Mouse (Mus musculus): ENCODE results near the gene Defb29. TPM values are rescaled to one million over a fixed set of nuclear protein-coding genes. Genes with fewer than 3 reads are reported as not detected.

Defb29 gene
- polyA plus RNA-seq, 1 experiment from 2014 or later, result not detected

DNA sequence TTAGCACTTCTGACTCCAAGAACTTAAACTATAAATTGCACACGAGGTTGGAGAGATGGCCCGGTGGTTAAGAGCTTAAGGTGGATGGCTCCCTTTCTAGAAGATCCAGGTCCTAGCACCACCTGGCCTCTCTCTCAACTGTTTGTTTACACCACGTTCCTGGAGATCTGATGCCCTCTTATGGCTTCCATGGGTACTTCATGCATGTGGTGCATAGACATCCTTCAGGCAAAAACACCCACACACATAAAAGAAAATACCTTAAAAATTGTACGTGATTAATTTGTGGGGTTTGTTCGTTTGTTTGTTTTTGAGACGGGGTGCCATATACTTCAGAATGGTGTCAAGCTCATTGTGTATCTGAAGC lies 39.1 kb downstream of the Defb29 start:
- no peak overlapping the region for H3K27ac ChIP-seq (replicated peaks in 1 of 2; ENCODE audit: control insufficient read depth in 1 of 2, insufficient read depth in 1 of 2, low read depth in 2 of 2, low read length in 2 of 2)
- no peak overlapping the region for H3K4me3 ChIP-seq (ENCODE audit: control insufficient read depth in 1 of 2, insufficient read depth in 1 of 2, low read depth in 1 of 2, low read length in 2 of 2)
- 76% methylated on average over 6 of the region's 6 CpGs for WGBS
- H3K4me2 ChIP-seq (ENCODE audit: low read length), result no peak overlapping the region
- H3K4me1 ChIP-seq (ENCODE audit: control insufficient read depth in 2 of 2, insufficient read depth in 2 of 2, low read length in 2 of 2), result peaks cover 3% of the 10 kb centered on the region in 2 experiments; a peak in 2 of 4 replicates
- H3K36me3 ChIP-seq (ENCODE audit: control insufficient read depth, insufficient read depth, low read length), result no peaks in the 10 kb centered on the region
- no peaks in the 10 kb centered on the region for H3K27me3 ChIP-seq (ENCODE audit: control insufficient read depth, insufficient read depth, low read length)
- H3K9me3 ChIP-seq (ENCODE audit: control insufficient read depth, low read length), result no peaks in the 10 kb centered on the region
- no peak overlapping the region for H3K9ac ChIP-seq (ENCODE audit: low read length)
- ATAC-seq (ENCODE audit: insufficient number of reproducible peaks, insufficient read depth, low FRiP score, low read depth), result no peak

DNA sequence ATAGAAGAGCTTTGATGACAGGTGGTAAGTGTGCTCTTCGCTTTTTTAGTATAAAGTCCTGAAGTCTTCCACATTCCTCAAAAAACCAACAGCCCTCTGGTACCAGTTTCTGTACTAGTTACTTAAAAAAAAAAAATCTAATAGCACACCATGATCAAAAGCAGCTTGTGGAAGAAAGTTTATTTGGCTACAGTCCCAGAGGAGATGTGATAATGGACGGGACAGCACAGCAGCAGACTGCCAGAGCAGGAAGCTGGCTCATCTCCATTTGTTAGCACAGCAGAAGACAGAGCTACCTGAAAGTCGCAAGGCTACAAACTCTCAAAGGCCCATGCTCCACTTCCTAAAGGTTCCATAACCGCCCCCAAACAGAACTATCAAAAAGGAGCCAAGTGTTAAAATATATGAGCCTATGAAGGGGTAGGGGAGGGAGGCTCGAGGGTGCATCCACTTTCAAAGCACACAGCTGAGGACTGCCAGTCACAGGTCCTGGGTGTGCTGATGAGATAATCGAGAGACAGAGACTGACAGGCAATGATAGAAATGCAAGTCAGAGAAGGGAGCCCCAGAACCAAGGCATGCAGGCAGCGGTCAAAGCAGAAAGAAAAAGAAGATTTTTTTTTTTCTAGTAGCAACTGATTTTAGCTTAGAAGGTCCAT lies 39.6 kb downstream of the Defb29 start:
- Histone ChIP-seq H3K27me3 (ENCODE audit: control insufficient read depth, insufficient read depth, low read length) (no peaks in the 10 kb centered on the region), H3K27ac (replicated peaks in 1 of 2; ENCODE audit: control insufficient read depth in 1 of 2, insufficient read depth in 1 of 2, low read depth in 2 of 2, low read length in 2 of 2) (no peak overlapping the region), H3K9me3 (ENCODE audit: control insufficient read depth, low read length) (no peaks in the 10 kb centered on the region), H3K4me3 (ENCODE audit: control insufficient read depth in 1 of 2, insufficient read depth in 1 of 2, low read depth in 1 of 2, low read length in 2 of 2) (no peak overlapping the region), H3K4me2 (ENCODE audit: low read length) (no peak overlapping the region), H3K36me3 (ENCODE audit: control insufficient read depth, insufficient read depth, low read length) (no peaks in the 10 kb centered on the region), H3K4me1 (ENCODE audit: control insufficient read depth in 2 of 2, insufficient read depth in 2 of 2, low read length in 2 of 2) (peaks cover 3% of the 10 kb centered on the region in 2 experiments; a peak in 2 of 4 replicates), H3K9ac (ENCODE audit: low read length) (no peak overlapping the region)
- WGBS, result 36% methylated on average over 7 of the region's 7 CpGs
- no peak for ATAC-seq (ENCODE audit: insufficient number of reproducible peaks, insufficient read depth, low FRiP score, low read depth)

DNA sequence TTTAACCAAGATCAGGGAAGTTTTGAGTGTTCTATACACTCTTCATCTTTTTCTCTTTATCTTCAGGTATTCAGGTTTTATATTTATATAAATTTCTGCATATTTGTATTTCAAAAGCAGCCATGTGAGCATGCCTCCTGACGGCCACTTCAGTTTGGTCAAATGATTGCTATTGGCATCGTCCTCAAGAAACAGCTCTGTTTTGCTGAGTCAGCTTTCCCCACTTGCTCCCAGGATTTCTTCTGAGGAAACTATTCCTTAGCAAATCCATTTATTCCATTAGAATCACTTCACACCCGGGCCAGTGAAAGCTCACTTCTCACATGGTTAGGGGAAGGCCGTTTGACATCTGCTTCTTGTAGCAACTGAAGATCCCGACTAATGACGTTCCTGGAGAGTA lies 41.9 kb downstream of the Defb29 start:
- Histone ChIP-seq H3K9ac (ENCODE audit: low read length) (no peak overlapping the region), H3K27ac (replicated peaks in 1 of 2; ENCODE audit: control insufficient read depth in 1 of 2, insufficient read depth in 1 of 2, low read depth in 2 of 2, low read length in 2 of 2) (no peak overlapping the region), H3K4me1 (ENCODE audit: control insufficient read depth in 2 of 2, insufficient read depth in 2 of 2, low read length in 2 of 2) (peaks cover 3% of the 10 kb centered on the region in 2 experiments; a peak in 2 of 4 replicates), H3K4me2 (ENCODE audit: low read length) (no peak overlapping the region), H3K27me3 (ENCODE audit: control insufficient read depth, insufficient read depth, low read length) (no peaks in the 10 kb centered on the region), H3K9me3 (ENCODE audit: control insufficient read depth, low read length) (no peaks in the 10 kb centered on the region), H3K36me3 (ENCODE audit: control insufficient read depth, insufficient read depth, low read length) (no peaks in the 10 kb centered on the region), H3K4me3 (ENCODE audit: control insufficient read depth in 1 of 2, insufficient read depth in 1 of 2, low read depth in 1 of 2, low read length in 2 of 2) (no peak overlapping the region)
- WGBS, result 71% methylated on average over 6 of the region's 6 CpGs
- no peak for ATAC-seq (ENCODE audit: insufficient number of reproducible peaks, insufficient read depth, low FRiP score, low read depth)

DNA sequence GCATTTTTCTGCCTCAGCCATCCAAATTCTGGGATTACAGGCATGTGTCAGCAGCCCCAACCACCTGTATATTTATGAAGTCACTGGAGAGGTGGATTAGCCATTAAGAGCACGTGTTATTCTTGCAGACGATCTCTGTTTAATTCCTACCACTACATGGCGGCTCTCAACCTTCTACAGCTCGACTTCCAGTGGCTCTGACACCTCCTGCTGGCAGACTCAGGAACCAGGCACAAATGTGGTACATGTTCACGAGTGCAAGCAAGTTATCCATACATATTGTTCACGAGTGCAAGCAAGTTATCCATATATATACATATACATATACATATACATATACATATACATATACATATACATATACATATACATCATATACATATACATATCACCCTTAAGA lies 46.7 kb downstream of the Defb29 start:
- no peak overlapping the region for H3K4me2 ChIP-seq (ENCODE audit: low read length)
- 77% methylated on average over 6 of the region's 6 CpGs for WGBS
- no peaks in the 10 kb centered on the region for H3K27me3 ChIP-seq (ENCODE audit: control insufficient read depth, insufficient read depth, low read length)
- no peak overlapping the region for H3K4me3 ChIP-seq (ENCODE audit: control insufficient read depth in 1 of 2, insufficient read depth in 1 of 2, low read depth in 1 of 2, low read length in 2 of 2)
- H3K27ac ChIP-seq (replicated peaks in 1 of 2; ENCODE audit: control insufficient read depth in 1 of 2, insufficient read depth in 1 of 2, low read depth in 2 of 2, low read length in 2 of 2), result no peak overlapping the region
- ATAC-seq (ENCODE audit: insufficient number of reproducible peaks, insufficient read depth, low FRiP score, low read depth), result no peak
- no peaks in the 10 kb centered on the region for H3K9me3 ChIP-seq (ENCODE audit: control insufficient read depth, low read length)
- no peaks in the 10 kb centered on the region for H3K4me1 ChIP-seq (ENCODE audit: control insufficient read depth in 2 of 2, insufficient read depth in 2 of 2, low read length in 2 of 2)
- H3K9ac ChIP-seq (ENCODE audit: low read length), result no peak overlapping the region
- no peaks in the 10 kb centered on the region for H3K36me3 ChIP-seq (ENCODE audit: control insufficient read depth, insufficient read depth, low read length)

DNA sequence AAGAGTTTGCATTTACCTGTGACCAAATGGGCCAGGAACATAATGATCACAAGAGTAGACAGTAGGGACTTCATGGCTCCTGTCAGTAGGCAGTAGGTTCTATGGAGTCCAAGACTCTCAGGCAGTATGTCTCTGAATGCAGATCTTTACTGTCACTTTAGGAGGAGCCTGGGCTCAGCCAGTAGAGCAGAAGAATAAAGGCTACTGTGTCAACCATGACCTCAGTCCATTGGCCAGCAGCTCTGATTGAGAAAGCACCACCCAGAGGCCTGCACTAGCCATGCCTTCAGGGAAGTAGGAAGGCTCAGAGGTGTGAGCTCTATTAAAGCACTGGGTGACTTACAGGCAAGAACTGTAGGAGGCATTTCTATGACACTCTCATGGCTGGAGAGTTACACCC lies 49.9 kb downstream of the Defb29 start, which contains the start of gene Defb22:
TSS of gene Defb22 (minus strand) at position 101 of the 400 bp plus-strand sequence.
- H3K36me3 ChIP-seq (ENCODE audit: control insufficient read depth, insufficient read depth, low read length), result no peaks in the 10 kb centered on the region
- ATAC-seq (ENCODE audit: insufficient number of reproducible peaks, insufficient read depth, low FRiP score, low read depth), result no peak
- no peak within 1 kb of the TSS for H3K4me2 ChIP-seq (ENCODE audit: low read length)
- H3K9ac ChIP-seq (ENCODE audit: low read length), result no peak within 1 kb of the TSS
- no peaks in the 10 kb centered on the region; a peak in 1 of 4 replicates for H3K4me1 ChIP-seq (ENCODE audit: control insufficient read depth in 2 of 2, insufficient read depth in 2 of 2, low read length in 2 of 2)
- no peaks in the 10 kb centered on the region for H3K9me3 ChIP-seq (ENCODE audit: control insufficient read depth, low read length)
- no peaks in the 10 kb centered on the region for H3K27me3 ChIP-seq (ENCODE audit: control insufficient read depth, insufficient read depth, low read length)
- H3K27ac ChIP-seq (replicated peaks in 1 of 2; ENCODE audit: control insufficient read depth in 1 of 2, insufficient read depth in 1 of 2, low read depth in 2 of 2, low read length in 2 of 2), result no peak within 1 kb of the TSS
- H3K4me3 ChIP-seq (ENCODE audit: control insufficient read depth in 1 of 2, insufficient read depth in 1 of 2, low read depth in 1 of 2, low read length in 2 of 2), result no peak within 1 kb of the TSS

Other genes starting within 250 kb of the Defb29 start
- gene Tbc1d20, start 246.3 kb downstream of the Defb29 start, polyA plus RNA-seq (2014; fragmentation: Nextera tagmentation; extraction: Ambion mirVana), result 31.6 and 32.2 TPM in 2 replicates
- 63.0 and 63.1 TPM in 2 replicates for gene Rbck1, start 207.4 kb downstream of the Defb29 start, polyA plus RNA-seq (2014; fragmentation: Nextera tagmentation; extraction: Ambion mirVana)
- 1.8 and 1.9 TPM in 2 replicates for gene Trib3, start 196.1 kb downstream of the Defb29 start, polyA plus RNA-seq (2014; fragmentation: Nextera tagmentation; extraction: Ambion mirVana)
- 2.2 and 3.8 TPM in 2 replicates for gene Nrsn2, start 163.5 kb downstream of the Defb29 start, polyA plus RNA-seq (2014; fragmentation: Nextera tagmentation; extraction: Ambion mirVana)
- gene Sox12, start 142.0 kb downstream of the Defb29 start, polyA plus RNA-seq (2014; fragmentation: Nextera tagmentation; extraction: Ambion mirVana), result 13.1 and 15.0 TPM in 2 replicates
- gene Zcchc3, start 125.1 kb downstream of the Defb29 start, polyA plus RNA-seq (2014; fragmentation: Nextera tagmentation; extraction: Ambion mirVana), result 35.7 and 36.1 TPM in 2 replicates
- gene 6820408C15Rik, start 124.5 kb downstream of the Defb29 start, polyA plus RNA-seq (2014; fragmentation: Nextera tagmentation; extraction: Ambion mirVana), result 1.8 and 2.3 TPM in 2 replicates
- not detected in 2 replicates for gene Defb23, start 75.5 kb downstream of the Defb29 start, polyA plus RNA-seq (2014; fragmentation: Nextera tagmentation; extraction: Ambion mirVana)
- not detected in 2 replicates for gene Defb20, start 63.0 kb downstream of the Defb29 start, polyA plus RNA-seq (2014; fragmentation: Nextera tagmentation; extraction: Ambion mirVana)
- gene Defb22, start 50.0 kb downstream of the Defb29 start, polyA plus RNA-seq (2014; fragmentation: Nextera tagmentation; extraction: Ambion mirVana), result not detected in 2 replicates
- not detected in 2 replicates for gene Defb26, start 28.4 kb downstream of the Defb29 start, polyA plus RNA-seq (2014; fragmentation: Nextera tagmentation; extraction: Ambion mirVana)
- gene Defb28, start 21.8 kb downstream of the Defb29 start, polyA plus RNA-seq (2014; fragmentation: Nextera tagmentation; extraction: Ambion mirVana), result not detected in 2 replicates
- not detected in 2 replicates for gene Gm17416, start 29.2 kb upstream of the Defb29 start, polyA plus RNA-seq (2014; fragmentation: Nextera tagmentation; extraction: Ambion mirVana)
- not detected in 2 replicates for gene Defb21, start 32.6 kb upstream of the Defb29 start, polyA plus RNA-seq (2014; fragmentation: Nextera tagmentation; extraction: Ambion mirVana)
- gene Defb19, start 40.2 kb upstream of the Defb29 start, polyA plus RNA-seq (2014; fragmentation: Nextera tagmentation; extraction: Ambion mirVana), result 1.2 TPM in 1 of 2 replicates, not detected in the other
- gene Defb45, start 59.3 kb upstream of the Defb29 start, polyA plus RNA-seq (2014; fragmentation: Nextera tagmentation; extraction: Ambion mirVana), result not detected in 2 replicates
- gene Defb36, start 64.2 kb upstream of the Defb29 start, polyA plus RNA-seq (2014; fragmentation: Nextera tagmentation; extraction: Ambion mirVana), result not detected in 2 replicates
- gene Defb25, start 83.0 kb upstream of the Defb29 start, polyA plus RNA-seq (2014; fragmentation: Nextera tagmentation; extraction: Ambion mirVana), result 0.94 and 0.95 TPM in 2 replicates
- 13.0 and 13.2 TPM in 2 replicates for gene Rem1, start 86.9 kb upstream of the Defb29 start, polyA plus RNA-seq (2014; fragmentation: Nextera tagmentation; extraction: Ambion mirVana)
- gene H13, start 129.4 kb upstream of the Defb29 start, polyA plus RNA-seq (2014; fragmentation: Nextera tagmentation; extraction: Ambion mirVana), result 70.6 and 74.6 TPM in 2 replicates
- 20.8 and 25.6 TPM in 2 replicates for gene Mcts2, start 146.9 kb upstream of the Defb29 start, polyA plus RNA-seq (2014; fragmentation: Nextera tagmentation; extraction: Ambion mirVana)
- gene Id1, start 196.2 kb upstream of the Defb29 start, polyA plus RNA-seq (2014; fragmentation: Nextera tagmentation; extraction: Ambion mirVana), result 56.8 and 61.1 TPM in 2 replicates
- 18.5 and 18.6 TPM in 2 replicates for gene Cox4i2, start 214.1 kb upstream of the Defb29 start, polyA plus RNA-seq (2014; fragmentation: Nextera tagmentation; extraction: Ambion mirVana)

Measured in heart, embryonic 14.5 days (tissue).